Mouse (Mus musculus) spleen, embryonic (tissue): ENCODE results near the gene Capg.

ENCODE experiments used
- CTCF ChIA-PET: fragments of 350-600 bp; sonication (Branson Sonifier 250); formaldehyde crosslinking; loops from one replicate; lab custom pipeline; 2022; lab: Charles Lee

The Capg gene

GRCm38 (mm10) chr6:72544283-72544987 lies at the start of gene Capg:
Gene Capg, plus strand, starts transcription at chr6:72544391.
- CTCF ChIA-PET = interaction anchor here (1.3 kb wide), 1 partner anchor 10 kb away, joined by 8 read pairs; no protein-coding TSS in a partner anchor

DNA sequence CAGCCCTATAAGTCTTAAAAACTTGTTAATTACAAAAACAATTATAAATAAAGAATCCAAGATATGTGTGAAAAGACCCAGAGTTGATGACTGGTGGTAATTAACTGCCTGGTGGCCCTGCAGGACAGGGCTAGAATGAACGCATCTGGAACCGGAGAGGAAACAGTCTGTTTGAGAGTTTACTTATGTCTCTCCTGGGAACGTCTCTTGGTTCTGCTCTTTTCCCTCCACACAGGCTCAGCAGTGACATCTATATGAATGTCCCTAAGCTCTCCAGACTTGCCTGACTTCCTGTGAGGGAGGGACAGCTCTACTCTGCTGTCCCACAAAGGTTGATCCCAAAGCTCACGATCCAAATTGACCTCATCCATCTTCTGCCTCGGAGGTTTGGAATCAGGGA lies 45.2 kb upstream of the Capg start:
- CTCF ChIA-PET = no interaction called here

- CTCF ChIA-PET = no interaction called here
Observed at GRCm38 (mm10) chr6:72503309-72503708, 40.9 kb upstream of the Capg start.

DNA sequence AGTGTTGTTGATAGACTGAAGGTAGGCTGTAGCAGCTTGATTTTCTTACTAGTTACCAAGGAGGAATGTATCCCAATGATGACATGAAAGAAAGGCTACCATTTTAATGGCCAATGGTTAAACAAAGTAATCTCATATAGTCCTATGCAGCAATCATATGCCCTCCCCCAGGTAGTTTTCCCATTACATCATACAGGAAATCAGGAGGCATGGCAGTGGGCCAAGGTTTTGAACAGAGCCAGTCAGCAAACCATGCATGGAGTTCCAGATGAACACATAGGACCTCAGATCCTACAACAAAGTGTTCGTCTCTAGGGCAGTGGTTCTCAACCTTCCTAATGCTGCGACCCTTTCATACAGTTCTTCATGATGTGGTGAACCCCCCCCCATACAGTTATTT lies 40.3 kb upstream of the Capg start:
- CTCF ChIA-PET = no interaction called here

DNA sequence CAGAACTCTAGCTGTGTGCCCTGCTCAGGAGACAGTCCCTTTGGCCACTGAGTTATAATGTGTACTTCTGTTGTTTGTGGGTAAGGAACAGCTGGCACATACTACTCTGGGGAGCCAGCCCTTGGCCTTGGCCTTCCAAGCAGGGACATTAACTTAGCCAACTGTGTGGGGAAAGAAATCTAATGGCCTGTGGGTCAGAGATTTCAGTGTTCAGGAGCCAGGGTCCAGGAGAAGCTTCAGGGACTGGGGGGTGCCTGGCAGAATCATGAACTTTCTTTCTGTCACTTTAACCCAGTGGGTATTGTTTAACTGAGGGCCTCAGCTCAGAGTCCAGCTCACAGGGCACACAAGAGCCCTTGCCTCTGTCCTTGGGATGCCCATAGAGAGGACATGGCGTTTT lies 38.1 kb upstream of the Capg start:
- CTCF ChIA-PET = no interaction called here

GRCm38 (mm10) chr6:72508596-72508995 lies 35.6 kb upstream of the Capg start:
- CTCF ChIA-PET = no interaction called here

- CTCF ChIA-PET = no interaction called here
Observed at GRCm38 (mm10) chr6:72509872-72510435, 34.2 kb upstream of the Capg start.

- CTCF ChIA-PET = no interaction called here
Observed at GRCm38 (mm10) chr6:72510686-72511421, 33.3 kb upstream of the Capg start.

- CTCF ChIA-PET = interaction anchor here (0.6 kb wide), 1 partner anchor 17 kb away, joined by 5 read pairs; no protein-coding TSS in a partner anchor
Observed at GRCm38 (mm10) chr6:72512386-72513070, 31.7 kb upstream of the Capg start.

- CTCF ChIA-PET = no interaction called here
Observed at GRCm38 (mm10) chr6:72513071-72513440, 31.1 kb upstream of the Capg start.

GRCm38 (mm10) chr6:72515644-72516043 lies 28.5 kb upstream of the Capg start:
- CTCF ChIA-PET = no interaction called here

GRCm38 (mm10) chr6:72518842-72519241 lies 25.3 kb upstream of the Capg start:
- CTCF ChIA-PET = no interaction called here

GRCm38 (mm10) chr6:72519303-72519702 lies 24.9 kb upstream of the Capg start:
- CTCF ChIA-PET = interaction anchor here (0.5 to 0.6 kb wide), 2 partner anchors 35 to 57 kb away, joined by 3 to 4 read pairs; no protein-coding TSS in a partner anchor

GRCm38 (mm10) chr6:72519892-72520663 lies 24.1 kb upstream of the Capg start:
- CTCF ChIA-PET = interaction anchor here (0.5 to 1.0 kb wide), 5 partner anchors 15 to 92 kb away, joined by 3 to 16 read pairs (median 4); no protein-coding TSS in a partner anchor

DNA sequence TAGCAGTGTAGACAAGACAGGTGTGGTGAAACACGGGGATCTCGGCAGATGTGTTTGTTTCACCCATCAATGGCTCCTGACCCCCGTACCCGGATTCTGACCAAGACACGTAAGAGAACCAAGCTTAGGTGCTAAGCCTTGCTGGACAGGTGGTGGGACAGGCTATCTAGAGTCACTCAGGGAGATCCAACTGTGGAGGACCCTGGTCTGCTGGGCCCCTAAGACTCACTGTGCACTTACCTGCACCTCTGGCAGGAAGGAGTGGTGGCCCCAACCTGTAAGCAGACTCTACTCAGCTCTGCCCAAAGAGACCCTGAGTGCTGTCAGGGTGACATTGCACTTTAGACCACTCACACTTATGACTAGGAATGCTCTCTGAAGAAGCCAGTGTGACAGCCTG lies 23.3 kb upstream of the Capg start:
- CTCF ChIA-PET = interaction anchor here (0.6 to 1.0 kb wide), 2 partner anchors 16 to 93 kb away, joined by 4 to 9 read pairs; no protein-coding TSS in a partner anchor

- CTCF ChIA-PET = no interaction called here
Observed at GRCm38 (mm10) chr6:72521607-72522006, 22.6 kb upstream of the Capg start, which contains the start of gene Sh2d6. Gene Sh2d6, minus strand, starts transcription at chr6:72521707.

GRCm38 (mm10) chr6:72522288-72522687 lies 21.9 kb upstream of the Capg start:
- CTCF ChIA-PET = no interaction called here

GRCm38 (mm10) chr6:72523222-72523621 lies 21.0 kb upstream of the Capg start:
- CTCF ChIA-PET = no interaction called here

- CTCF ChIA-PET = no interaction called here
Observed at GRCm38 (mm10) chr6:72524160-72524559, 20.0 kb upstream of the Capg start.

- CTCF ChIA-PET = interaction anchor here (0.9 kb wide), 1 partner anchor 39 kb away, joined by 3 read pairs; no protein-coding TSS in a partner anchor
Observed at GRCm38 (mm10) chr6:72527070-72527469, 17.1 kb upstream of the Capg start.
